Mouse (Mus musculus) thymus, postnatal 4 days (tissue): Measurements from ENCODE around the gene Cmah.

Source experiments
- DNase-seq: peaks from one replicate; pipeline ENCODE4 v3.0.0; 2021

Gene Cmah

GRCm38 (mm10) chr13:24342091-24342490 lies 14.9 kb downstream of the Cmah start:
- peak; percentile 41 for DNase-seq

- no peak for DNase-seq
Measured at GRCm38 (mm10) chr13:24353004-24353403, 25.8 kb downstream of the Cmah start.

DNA sequence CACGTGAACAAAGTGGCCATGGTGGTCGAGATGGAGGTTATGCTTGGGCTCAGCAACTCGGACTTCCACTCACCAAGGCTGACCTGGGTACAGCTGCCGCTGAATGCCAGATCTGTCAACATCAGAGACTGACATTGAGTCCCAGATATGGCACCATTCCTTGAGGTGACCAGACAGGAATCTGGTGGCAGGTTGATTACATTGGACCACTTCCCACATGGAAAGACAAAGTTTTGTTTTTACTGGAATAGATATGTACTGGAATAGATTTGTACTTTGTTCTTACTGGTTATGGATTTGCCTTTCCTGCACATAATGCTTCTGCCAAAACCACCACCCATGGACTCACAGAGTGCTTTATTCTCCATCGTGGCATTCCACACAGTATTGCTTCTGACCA lies 27.5 kb downstream of the Cmah start:
- no peak for DNase-seq

GRCm38 (mm10) chr13:24359181-24359580 lies 32.0 kb downstream of the Cmah start:
- no peak for DNase-seq

GRCm38 (mm10) chr13:24365191-24365590 lies 38.0 kb downstream of the Cmah start:
- no peak for DNase-seq

- peak; percentile 53 for DNase-seq
Measured at GRCm38 (mm10) chr13:24372893-24373599, 45.8 kb downstream of the Cmah start.

- DNase-seq = peak; percentile 78
Measured at GRCm38 (mm10) chr13:24374606-24375005, 47.4 kb downstream of the Cmah start.

GRCm38 (mm10) chr13:24375320-24376203 lies 48.4 kb downstream of the Cmah start:
- peak; percentile 62 for DNase-seq

- DNase-seq = no peak
Measured at GRCm38 (mm10) chr13:24380713-24381112, 53.5 kb downstream of the Cmah start.

DNA sequence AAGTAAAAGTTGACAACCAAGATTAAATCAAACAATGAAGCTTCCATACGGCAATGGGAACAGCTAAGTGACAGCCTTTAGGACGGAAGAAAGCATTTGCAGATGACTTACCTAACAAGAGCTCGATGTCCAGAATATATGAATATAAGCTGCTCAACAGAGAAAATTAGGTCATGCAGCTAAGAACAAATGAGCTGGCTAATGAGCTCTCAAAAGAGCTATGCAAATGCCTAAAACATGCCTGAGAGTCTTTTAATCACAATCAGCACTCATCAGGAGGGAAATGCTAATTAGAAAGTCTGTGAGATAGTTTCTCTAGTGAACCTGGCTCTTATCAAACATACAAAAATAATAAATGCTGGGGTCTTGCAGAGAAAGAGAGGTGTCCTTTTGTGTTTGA lies 56.7 kb downstream of the Cmah start:
- DNase-seq = no peak

DNA sequence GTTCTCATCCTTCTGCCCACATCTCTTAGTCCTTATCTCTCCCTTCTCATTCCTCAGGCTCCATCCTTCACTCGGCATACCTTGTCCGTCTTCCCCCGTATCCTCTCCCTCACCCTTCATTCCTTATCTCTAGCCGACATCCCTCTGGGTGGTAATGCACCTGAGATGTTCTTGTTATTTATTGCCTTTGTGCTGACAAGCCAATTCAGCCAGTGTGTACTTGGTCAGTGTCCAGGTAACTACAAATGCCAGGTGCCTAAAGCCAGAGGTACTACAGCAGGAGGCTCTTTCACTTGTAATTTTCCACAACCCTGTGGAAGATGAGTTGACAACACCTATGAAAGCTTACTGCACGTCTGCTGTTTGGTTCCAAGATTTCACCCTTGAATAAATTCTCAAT lies 64.7 kb downstream of the Cmah start:
- DNase-seq = no peak

DNA sequence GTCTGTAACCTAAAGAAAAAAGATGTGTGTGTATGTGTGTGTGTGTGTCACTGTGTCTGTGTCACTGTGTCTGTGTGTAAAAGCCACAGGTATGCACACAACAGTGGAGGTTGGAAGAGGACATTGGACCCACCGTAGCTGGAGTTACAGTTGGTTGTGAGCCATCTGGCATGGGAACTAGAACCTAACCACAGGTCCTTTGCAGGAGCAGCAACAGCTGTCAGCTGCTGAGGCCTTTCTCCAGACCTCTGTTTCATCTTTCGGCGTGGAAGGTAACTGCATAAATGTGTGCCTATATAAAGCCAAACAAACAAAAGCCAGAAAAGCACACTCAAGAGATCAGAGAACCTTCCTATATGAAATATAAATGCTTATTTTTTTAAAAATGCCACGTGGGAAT lies 65.5 kb downstream of the Cmah start:
- DNase-seq = peak; percentile 62

GRCm38 (mm10) chr13:24393055-24393454 lies 65.9 kb downstream of the Cmah start:
- peak; percentile 57 for DNase-seq

- peak; percentile 23 for DNase-seq
Measured at GRCm38 (mm10) chr13:24395815-24396214, 68.6 kb downstream of the Cmah start.

DNA sequence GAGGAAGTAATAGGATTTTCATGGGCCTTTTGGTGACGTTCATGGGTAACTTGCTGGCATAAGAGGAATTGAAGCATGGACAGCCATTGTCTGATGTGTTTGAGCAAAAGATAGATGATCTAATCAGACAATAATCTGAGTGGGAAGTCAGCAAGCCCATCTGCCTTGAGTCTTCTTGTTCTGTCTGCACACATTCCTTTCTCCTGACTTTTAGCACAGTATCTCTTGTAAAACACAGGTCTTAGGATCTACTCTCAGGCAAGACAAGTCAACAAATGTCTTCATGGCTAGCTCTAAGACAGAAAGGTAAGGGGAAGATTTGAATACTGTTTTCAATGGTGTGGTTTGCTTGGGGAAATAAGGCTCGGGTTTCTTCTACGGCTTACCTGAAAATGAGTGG lies 70.0 kb downstream of the Cmah start:
- DNase-seq = no peak

DNA sequence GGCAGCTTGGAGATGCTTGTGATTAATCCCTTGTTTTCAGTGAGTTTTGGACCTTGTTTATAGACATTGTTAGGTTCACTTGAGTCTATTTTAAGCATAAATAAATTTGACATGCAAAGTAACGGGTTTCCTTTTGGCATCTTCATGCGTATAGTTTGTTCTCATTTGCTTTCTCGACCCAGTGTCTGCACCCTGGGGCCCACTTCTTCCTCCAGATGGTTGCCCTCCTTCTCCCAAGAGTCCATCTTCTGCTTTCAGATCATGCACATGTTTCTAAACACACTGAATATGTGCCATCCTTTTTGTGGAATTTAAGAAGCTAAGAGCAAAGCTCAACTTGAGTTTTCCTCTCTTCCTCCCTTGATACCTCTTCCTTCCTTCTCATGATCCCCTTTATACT lies 71.3 kb downstream of the Cmah start:
- no peak for DNase-seq

DNA sequence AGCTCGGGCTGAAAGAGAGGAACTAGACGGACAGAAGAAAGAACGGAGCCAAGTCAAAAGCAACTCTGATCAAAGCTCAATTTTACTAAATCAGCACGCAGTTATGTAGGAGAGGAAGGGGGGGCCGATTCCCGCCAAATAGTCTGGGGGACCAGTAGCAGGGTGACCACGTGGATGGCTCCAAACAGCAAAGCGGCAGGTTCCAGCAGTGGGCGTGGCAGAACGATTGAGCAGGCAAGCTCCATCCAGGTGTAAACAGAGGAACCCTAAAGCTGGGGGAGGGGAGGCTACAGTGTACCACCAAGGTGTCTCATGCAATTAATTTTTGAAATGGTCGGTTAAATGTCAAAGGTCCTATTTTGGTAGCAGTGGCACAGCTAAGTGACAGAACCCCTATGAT lies 74.6 kb downstream of the Cmah start:
- peak; percentile 62 for DNase-seq

GRCm38 (mm10) chr13:24403054-24403453 lies 75.8 kb downstream of the Cmah start:
- DNase-seq = no peak

DNA sequence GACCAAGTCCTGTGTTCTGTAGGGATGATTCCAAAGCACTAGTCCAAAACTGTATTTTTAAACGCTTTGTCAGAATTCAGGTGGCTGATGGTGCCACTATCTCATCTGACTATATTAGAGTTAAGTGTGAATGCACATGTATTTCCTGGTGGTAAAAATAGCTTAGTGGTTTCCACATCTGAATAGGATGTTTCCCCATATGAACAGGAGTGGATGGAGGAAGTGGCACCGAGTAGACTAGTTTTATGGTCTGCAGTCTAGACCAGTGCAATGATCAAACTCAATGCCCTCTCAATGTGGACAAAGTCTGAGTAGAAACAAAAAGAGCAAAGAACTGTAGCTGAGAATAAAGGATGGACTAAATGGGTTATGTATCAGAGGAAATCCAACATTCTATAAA lies 79.6 kb downstream of the Cmah start:
- no peak for DNase-seq

- DNase-seq = no peak
Measured at GRCm38 (mm10) chr13:24414635-24415206, 87.5 kb downstream of the Cmah start.

DNA sequence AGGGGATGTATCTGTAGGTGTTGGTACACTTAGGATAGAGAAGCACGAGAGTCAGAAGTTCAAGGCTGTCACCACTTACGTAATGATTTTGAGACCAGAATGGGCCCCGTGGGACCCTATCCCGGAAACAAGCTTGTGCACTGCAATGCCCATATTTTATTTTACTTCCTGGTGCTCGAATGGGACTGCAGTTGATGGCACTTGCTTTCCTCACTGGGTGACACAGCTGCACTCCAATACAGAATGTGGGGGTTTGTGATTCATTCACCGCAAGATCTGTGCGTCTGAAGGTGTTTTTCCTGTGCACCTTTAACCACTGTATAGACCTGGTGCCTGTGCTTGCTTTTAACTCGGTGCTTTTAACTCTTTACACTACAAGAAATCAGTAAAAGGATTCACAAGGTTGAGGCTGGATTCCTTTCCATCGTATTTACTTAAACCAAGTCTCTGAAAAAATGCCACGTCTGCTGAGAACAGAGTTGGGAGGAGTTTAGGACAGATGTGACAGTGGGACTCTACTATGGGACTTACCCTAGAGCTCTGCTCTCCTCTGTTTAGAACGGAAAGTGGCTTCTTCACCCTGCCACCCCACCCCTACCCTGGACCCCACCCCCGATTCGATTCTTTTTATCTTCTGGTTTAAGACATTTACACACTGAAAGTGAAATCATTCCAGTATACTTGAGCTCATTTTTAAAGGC lies 88.5 kb downstream of the Cmah start:
- peak; percentile 58 for DNase-seq

- peak; percentile 90 for DNase-seq
Measured at GRCm38 (mm10) chr13:24416409-24416808, 89.2 kb downstream of the Cmah start.

- no peak for DNase-seq
Measured at GRCm38 (mm10) chr13:24418024-24418423, 90.8 kb downstream of the Cmah start.
